Mouse (Mus musculus): Measurements from ENCODE around the gene Fxyd7.
A peak's percentile ranks its signal among the peaks of the same experiment; 100 is the strongest.

Fxyd7 gene

DNA sequence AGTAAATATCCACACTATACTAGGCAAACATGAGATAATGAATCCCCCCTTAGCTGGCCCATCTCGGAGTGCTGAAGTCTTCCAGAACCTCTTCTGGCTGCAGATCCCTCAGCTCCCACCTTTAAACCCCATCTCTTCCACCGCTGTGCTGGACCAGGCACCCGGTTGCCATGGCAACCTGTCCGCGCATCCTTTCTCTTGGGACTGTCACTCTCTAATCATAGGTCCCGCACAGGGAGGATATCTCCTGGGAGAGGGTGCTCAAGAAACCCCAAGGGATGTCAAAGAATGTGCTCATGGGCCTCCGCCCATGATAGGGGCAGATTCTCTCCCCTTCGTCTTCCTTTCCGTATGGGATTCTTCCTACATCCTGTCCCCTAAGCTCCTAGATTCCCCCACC lies 346 bp downstream of the Fxyd7 start:
- DNase-seq (ENCODE audit: low read depth, low spot score) = peak; percentile 32

DNA sequence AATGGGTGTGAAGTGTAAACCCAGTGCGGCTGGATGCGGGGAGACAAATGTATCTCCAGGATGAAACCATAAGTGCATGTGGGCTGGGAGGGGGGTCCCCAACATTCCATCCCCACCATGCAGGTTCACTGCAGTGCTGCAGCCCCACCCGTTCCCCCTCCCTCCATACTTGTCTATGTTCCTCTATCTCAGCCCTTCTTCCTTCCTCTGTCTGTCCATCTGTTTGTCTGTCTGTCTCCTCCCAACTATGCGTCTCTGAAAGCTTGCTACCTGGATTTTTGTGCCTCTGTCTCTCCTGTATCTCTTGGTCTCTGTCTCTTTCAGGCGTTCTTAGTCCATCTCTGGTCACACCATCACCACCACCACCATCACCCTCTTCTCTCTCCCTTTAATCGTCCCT lies 780 bp downstream of the Fxyd7 start:
- no peak for DNase-seq (ENCODE audit: low read depth, low spot score)

GRCm38 (mm10) chr7:31049846-31050281 lies 1.4 kb downstream of the Fxyd7 start:
- peak; percentile 37 for DNase-seq (ENCODE audit: low read depth, low spot score)

DNA sequence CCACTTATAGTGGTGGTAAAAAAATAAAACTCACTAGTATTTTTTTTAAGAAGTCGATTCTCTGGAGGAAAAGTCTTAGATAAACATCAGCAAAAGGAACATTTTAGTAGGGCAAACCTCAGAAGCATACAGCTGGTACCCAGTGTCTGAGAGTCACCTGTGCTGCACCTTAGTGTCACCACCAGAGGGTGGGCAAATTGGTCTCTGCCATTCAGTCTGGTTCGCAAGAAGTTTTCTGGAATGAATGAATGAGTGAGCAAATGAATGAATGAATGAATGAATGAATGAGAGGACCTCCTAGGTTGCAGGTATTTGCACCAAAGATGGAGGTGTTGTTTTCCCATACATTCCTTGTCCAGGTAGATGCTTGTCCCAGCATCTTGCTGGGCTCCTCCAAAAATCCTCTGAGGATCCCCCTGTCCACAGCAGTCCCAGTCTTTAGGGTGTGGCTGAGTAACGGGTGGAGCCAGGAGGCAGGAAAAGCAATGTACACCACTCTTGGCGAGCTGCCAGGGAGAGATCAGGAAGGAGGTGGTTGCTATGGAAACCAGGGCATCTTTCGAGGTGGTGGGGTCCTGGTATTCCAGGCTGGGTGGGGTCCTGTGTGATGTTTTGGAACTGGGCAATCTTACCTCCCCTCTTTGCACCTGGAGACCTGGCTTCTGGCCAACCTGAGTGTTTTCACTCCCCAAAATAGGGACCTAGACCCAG lies 2.0 kb downstream of the Fxyd7 start:
- peak; percentile 47 for DNase-seq (ENCODE audit: low read depth, low spot score)

DNA sequence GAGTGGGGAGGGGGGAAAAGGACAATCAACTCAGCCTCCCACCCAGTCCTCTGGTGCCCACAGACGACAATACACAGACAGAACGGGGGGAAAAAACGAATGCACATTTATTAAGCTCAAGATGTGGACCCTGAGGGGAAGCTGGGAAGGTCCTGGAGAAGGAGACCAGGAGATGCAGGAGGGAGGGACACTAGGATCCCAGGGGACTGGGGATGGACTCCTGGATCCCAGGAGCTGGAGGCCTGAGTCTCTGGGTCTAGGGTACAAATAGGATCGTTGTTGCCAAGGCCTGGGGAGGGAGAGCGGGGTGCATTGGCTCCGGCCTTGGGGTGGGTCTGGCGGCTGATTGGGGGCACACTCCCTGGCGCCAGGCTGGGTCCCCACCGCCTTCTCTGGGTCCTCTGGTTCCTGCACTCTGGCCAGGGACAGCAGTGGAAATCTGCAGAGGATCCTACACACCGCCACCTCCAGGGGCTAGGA lies 8.8 kb downstream of the Fxyd7 start, which contains the start of gene Fxyd5:
Gene Fxyd5, minus strand, starts transcription at position 51 of the 480 bp plus-strand sequence.
- no peak for DNase-seq (ENCODE audit: low read depth, low spot score)

GRCm38 (mm10) chr7:31041662-31042315 lies 9.5 kb downstream of the Fxyd7 start:
- DNase-seq (ENCODE audit: low read depth, low spot score) = peak; percentile 88

DNA sequence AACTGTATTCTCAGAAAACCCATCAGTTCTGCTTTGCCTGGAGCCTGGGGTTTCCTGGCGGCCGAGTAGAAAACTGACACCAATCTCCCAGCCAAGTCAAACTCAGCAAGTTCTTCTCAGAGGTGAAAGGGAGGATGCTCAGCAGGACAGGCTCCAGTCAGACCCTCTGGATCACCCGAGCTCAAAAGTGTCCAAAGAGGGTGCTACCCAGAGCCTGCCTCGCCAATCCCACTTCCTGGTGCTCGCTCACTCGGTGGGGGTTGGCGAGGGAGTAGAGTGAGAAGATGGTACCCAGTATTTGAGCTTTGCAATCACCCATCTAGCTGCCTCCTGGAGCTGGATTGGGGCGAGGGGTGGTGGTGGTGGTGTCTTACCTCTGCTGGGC lies 10.3 kb downstream of the Fxyd7 start:
- DNase-seq (ENCODE audit: low read depth, low spot score) = peak; percentile 29

GRCm38 (mm10) chr7:31040281-31041022 lies 10.8 kb downstream of the Fxyd7 start:
- DNase-seq (ENCODE audit: low read depth, low spot score) = peak; percentile 38

- DNase-seq (ENCODE audit: low read depth, low spot score) = no peak
Measured at GRCm38 (mm10) chr7:31039011-31039410, 12.3 kb downstream of the Fxyd7 start.

GRCm38 (mm10) chr7:31037675-31038074 lies 13.6 kb downstream of the Fxyd7 start:
- peak; percentile 71 for DNase-seq (ENCODE audit: low read depth, low spot score)

GRCm38 (mm10) chr7:31036917-31037316 lies 14.3 kb downstream of the Fxyd7 start:
- peak; percentile 73 for DNase-seq (ENCODE audit: low read depth, low spot score)

GRCm38 (mm10) chr7:31035291-31035690 lies 16.0 kb downstream of the Fxyd7 start:
- no peak for DNase-seq (ENCODE audit: low read depth, low spot score)

- peak; percentile 83 for DNase-seq (ENCODE audit: low read depth, low spot score)
Measured at GRCm38 (mm10) chr7:31034789-31035188, 16.5 kb downstream of the Fxyd7 start.

DNA sequence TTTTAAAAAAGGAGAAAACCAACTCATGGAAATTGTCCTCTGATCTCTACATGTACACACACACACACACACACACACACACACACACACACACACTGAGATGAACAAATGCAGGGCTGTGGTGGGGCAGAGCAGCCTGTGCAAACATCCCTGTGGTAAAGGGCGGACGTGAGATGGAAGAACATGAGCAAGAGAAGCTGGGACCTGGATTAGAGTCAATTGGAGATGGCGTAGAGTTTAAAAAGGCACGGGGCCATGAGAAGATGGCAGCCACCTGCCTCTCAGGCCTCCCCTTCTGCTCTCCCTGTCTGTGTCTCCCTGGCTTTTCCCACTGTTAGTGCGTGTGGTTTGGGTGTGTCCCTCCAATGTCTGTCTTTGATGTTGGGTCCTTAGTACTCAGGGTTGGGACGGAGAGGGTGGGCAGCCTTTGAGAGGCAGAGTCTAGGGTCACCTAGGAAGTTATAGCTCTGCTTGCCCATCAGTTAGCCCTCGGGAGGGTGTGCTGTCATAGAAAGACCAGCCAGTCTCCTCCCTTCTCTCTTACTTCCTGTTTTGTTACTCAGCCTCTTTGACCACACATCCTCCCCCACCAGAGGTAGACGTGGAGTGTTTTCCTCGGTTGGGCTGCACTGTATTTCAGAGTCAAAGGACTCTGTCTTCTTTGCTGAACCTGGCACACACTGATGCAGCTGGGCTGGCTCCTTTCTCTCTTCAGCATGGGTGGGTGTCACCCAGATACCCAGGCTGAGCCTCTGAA lies 17.7 kb downstream of the Fxyd7 start:
- peak; percentile 83 for DNase-seq (ENCODE audit: low read depth, low spot score)

GRCm38 (mm10) chr7:31031731-31032130 lies 19.5 kb downstream of the Fxyd7 start:
- peak; percentile 74 for DNase-seq (ENCODE audit: low read depth, low spot score)

GRCm38 (mm10) chr7:31030717-31031116 lies 20.6 kb downstream of the Fxyd7 start:
- peak; percentile 40 for DNase-seq (ENCODE audit: low read depth, low spot score)

DNA sequence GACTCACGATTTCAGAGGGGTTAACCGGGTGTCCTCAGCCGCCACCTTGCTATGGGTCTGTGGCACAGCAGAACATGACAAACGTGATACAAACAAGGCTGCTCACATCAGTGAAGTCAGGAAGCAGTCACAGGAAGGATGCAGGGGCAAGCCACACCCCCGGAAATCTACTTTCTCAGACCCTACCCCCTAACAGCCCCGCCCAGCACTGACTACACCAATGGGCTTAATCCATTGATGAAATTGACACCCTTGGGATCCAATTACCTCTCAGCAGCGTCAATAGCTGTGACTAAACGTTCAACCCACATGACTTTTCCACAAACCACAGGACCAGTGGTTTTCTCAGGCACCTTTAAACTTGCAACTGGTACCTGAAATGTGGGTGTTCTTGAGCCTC lies 22.7 kb downstream of the Fxyd7 start:
- peak; percentile 67 for DNase-seq (ENCODE audit: low read depth, low spot score)

GRCm38 (mm10) chr7:31017104-31017901 lies 34.0 kb downstream of the Fxyd7 start:
- no peak for DNase-seq (ENCODE audit: low read depth, low spot score)

- no peak for DNase-seq (ENCODE audit: low read depth, low spot score)
Measured at GRCm38 (mm10) chr7:31012971-31013370, 38.3 kb downstream of the Fxyd7 start.

- no peak for DNase-seq (ENCODE audit: low read depth, low spot score)
Measured at GRCm38 (mm10) chr7:31008889-31009288, 42.4 kb downstream of the Fxyd7 start.

GRCm38 (mm10) chr7:31008175-31008574 lies 43.1 kb downstream of the Fxyd7 start:
- no peak for DNase-seq (ENCODE audit: low read depth, low spot score)
